Mouse (Mus musculus): ENCODE measurements at regions not wholly inside any gene's neighbourhood (a gene's known extent, or its start where the extent isn't known, plus 50 kb on each side); places are given as distances from the start of the nearest gene placed in this dataset.

DNA sequence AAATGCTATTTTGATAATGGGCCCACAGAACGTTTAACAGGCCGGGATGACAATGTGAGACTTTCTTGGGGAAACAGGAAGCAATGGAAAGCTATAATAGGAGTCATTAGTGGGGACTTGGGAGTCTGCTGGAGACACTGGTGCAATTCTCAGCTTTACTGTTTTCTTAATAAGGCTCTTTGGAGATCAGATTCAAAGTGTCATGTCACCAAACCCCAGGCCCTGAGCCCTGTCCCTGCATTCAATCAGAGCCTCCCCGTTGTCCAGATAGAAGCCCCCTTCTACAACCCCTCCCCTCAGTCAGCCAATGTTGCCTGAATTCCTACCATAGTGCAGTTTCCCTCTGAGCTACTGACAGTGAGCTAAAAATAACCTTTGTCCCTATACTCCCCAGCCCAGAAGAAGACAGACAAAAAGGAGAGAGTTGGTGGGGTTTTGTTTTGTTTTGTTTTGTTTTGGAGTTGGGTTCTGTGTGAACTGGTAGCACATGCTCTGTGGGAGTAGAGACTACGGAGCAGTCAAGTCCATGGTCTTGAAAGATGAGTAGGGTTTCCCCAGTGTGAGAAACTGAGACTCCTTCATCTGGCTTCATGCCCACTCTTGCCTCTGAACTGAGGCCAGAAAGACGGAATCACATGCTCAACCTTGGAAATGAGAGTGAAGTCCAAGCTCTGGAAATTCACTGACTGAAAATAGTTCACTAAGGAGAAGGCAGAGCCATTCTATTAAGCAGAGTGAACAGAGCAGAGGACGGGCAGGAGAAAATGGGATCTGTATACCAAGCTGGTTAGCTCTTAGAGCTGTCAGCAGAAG lies 267.3 kb downstream of the Gm826 start:
- DNase-seq (ENCODE audit: low spot score) = no peak

DNA sequence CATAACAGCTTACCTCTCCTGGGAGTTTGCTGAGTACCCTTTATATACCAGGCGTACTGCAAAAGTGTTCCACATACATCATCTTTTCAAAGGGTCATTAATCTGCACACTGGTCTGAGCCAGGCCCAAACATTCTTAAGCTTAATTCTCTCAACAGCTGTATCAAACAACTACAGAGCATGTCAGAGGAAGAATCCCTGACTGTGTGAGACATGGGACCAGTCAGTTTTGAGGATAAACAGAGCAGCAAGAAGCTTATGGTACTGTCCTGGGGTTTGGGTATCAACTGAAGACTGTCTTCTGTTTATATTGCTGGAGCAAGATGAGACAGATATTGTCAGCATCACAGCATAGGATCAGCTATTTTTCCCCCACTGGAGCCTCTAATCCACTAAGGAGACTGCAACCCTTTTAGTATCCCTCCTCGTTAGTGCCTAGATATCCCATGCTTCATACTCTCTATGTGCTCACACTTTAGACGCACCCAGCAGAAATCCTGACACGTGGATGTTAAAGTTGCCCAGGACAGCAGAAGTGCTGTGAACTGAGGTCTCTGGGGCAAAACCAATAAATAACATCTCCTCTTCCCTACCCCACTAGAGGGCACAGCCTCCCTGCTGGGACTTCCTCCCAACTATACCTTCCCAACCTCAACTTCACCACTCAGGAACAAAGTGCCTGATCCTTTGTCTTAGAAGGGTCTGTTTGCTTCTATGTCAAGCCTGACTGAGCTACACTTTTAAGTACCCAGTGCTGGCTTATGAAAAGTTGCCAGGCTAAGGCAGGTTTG lies 271.6 kb downstream of the Gm826 start:
- DNase-seq (ENCODE audit: low spot score) = no peak

DNA sequence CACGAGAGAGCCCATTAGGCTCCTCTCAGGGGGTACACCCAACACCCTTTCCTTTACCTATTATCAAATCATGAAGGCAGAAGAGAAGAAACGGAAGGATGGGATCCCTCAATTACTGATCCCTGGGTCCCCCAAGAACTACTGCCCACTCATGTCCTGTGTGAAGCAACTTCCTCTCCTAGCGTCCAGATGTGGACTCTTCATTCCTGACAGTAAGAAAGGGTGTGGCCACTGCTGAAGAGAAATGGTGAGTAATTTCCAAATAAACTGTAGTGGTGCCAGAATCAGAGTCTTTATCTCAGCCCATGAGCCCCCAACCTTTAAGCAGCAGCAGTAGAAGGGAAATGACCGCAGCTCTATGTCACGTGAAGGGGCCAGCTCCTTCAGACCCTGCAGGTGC lies 273.9 kb downstream of the Gm826 start:
- DNase-seq (ENCODE audit: low spot score) = no peak

DNA sequence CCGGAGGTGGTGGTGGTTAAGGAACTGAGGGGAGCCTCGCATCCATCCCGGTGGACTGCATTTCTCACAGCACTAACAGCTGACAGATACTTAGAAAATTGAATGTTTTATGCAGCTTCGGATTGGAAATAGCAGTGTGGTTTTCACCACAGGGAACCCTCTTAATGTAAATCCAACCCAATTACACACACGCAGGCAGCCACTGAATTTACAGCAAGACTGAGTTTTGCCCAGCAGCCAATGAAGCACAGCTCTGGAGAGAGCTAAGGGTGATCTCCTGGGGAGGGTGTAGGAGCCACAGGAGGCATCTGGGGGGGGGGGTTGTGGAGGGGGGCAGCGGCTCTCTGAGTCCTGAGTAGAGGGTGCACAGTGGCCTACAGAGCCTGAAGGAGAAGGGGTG lies 276.8 kb downstream of the Gm826 start:
- DNase-seq (ENCODE audit: low spot score) = no peak

DNA sequence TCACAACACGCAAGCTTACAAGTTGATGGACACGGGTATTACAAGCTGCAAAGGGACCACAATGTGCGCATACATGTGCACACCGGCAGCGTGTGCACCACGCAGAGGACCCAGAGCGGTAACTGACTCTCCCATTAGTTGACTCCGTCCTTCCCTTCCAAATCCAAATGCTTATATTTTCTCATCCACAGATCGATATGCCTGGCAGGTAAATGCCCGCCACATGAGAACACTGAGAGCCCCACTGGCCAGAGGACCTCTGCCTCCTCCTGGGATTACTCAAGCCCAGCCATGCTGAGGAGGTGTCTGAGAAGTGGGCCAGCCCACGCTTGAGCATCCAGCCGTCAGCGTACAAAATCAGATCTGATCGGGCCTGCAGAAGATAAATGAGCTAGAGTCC lies 279.6 kb downstream of the Gm826 start:
- DNase-seq (ENCODE audit: low spot score) = no peak

DNA sequence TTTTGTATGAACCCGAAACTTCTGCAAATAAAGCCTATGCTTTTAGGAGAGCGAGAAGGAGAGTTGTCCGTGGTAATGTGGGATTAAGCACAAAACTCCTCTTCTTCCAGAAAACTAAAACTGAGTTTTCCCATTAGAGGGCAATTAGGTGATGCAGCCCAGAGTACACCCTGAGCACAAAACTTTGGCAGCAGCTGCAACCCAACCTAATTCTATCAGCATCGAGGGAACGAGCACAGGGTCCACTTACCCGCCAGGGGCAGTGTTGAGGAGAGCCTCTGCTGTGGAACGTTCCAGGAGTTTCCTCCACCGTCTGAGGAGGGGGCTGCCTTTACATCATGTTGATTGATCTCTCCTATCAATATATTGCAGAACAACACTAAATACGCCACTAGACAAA lies 285.7 kb downstream of the Gm826 start:
- no peak for DNase-seq (ENCODE audit: low spot score)

DNA sequence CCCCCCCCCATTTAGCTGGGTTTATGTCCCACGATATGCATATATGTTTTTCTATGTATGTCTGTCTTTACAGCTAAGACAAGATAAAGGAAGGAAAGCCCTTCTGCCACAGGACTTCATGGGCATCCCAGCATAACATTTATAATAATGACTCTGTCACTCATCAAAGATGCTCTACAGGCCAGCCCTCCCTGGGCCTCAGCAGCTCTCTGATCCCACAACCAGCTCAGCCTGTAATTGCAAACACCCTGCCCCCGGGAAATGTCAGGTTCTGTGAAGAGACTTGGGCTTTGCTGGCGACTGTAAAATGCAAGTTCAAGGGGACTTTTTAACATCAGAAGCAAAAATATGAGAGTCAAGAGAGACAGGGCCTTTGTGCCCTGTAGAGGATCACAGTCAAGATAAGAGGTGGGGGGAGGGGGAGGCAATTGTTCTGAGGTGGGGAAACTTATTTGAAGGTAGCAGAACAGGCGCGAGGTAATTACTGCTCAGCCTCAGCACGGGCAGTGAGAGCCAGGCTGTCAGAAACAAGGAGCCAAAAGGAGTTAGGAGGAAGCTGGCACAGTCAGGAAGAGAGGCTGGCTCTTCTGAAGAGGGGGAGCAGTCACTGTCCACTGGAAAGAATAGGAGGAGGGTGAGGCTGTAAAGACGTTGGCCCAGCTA lies 286.9 kb downstream of the Gm826 start:
- no peak for DNase-seq (ENCODE audit: low spot score)

DNA sequence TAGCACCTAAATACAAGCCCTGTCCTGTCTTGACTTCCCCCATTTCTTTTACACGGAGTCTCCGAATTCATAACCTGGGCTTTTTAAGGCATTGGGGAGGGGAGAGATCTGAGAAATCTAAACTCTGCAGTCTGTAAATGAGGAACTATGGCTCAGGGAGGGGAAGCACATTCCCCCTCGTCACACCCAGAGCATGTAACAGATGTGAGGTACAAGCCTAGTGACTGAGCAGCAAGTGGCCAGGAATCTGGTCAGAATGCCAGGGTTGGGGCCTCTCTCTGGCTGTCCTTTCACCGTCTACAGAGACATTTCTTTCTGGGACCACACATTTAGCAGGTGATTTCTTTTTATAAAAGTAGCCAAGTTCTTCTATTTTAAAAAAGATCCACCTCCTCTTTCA lies 289.4 kb downstream of the Gm826 start:
- DNase-seq (ENCODE audit: low spot score) = no peak

DNA sequence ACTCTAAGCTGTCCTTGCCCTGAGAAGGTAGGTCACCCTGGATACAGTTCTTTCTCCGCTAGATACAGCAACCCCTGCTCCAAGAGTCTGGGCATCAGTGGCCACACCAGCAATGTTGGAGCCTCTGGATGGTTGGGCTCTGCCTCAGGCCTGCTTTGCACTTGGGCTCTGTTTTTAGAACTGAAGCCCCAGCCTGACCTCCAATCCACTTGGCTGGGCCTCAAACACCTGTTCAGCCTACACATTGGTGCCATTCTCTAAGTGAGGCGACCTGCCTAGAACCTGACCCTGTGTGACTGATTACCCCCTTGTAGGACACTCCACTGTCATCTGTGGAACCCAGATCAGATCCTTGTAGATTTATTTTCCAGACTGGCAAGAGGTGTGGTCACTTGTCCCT lies 289.8 kb downstream of the Gm826 start:
- no peak for DNase-seq (ENCODE audit: low spot score)

DNA sequence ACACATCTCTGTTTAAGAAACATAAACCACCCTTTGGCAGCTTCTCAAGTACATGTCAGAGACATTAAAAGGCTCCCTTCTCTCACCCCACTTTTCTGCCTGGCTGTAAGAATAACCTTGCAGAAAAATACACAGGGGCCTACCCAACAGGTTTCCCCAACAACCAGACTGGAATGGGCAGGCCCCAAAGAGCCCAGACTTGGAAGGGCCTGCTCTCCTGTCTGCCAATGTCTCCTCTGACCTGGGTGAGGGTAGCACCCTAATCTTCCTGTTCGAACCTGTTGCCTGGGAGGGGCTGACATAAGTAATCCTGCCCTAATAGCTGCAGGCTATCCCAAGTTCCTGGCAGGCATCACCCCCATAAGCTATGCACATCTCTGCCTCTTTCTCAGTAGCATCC lies 304.5 kb downstream of the Gm826 start:
- DNase-seq (ENCODE audit: low spot score) = no peak

DNA sequence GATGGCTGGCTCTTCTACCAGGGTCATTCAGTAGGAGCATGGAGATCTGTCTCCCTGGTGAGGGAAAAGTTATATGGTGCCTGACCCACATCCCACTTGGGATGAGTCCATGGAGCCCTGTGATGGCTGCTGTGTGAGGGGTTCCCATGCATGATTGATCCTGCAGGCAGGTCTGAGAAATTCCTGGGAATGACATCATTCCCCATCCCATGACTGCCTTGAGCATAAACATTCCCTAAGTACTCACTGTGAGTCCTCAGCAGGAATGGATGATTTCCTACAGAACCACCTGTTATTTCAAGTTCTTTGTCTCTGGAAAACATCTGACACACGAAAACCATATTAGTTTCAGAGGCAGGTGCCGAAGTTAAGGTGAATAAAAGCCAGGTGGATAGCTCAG lies 305.5 kb downstream of the Gm826 start:
- no peak for DNase-seq (ENCODE audit: low spot score)

DNA sequence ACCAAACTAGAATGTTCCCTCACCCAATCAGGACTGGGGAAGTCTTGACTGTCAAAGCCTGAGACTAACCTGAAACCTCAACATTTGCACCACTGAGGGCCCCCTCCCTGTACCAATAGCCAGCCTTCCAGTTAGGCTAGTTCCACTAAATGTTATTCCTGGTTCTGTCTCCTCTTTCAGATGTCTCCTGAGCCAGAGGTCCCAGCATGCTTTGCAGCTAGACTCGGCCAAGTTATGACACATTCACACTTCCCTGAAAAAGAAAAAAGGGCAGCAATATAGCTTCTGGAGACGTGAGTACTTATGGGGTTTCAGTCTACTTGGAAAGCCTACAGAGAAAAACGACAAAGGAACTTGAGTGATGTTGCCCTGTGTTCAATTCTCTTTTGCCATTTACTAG lies 308.1 kb downstream of the Gm826 start:
- DNase-seq (ENCODE audit: low spot score) = no peak

DNA sequence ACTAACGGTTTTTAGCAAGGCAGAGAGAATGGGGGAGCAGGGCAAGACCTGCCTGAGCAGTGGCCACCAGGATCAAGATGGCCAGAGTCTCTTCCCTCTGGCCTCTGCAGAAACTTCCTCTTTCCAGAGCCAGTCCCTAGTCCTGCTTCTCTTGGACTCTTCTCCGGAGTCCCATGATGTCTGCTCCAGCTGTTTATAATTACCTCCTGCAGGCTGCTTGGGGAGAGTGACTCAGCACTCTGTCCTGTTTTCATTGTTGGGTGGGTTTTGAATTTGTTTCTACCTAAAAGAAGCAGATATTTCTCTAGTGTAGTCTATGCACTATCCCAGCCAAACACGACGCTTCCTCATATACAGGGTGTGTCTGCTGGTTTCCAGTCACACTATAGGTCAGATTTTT lies 312.4 kb downstream of the Gm826 start:
- no peak for DNase-seq (ENCODE audit: low spot score)

DNA sequence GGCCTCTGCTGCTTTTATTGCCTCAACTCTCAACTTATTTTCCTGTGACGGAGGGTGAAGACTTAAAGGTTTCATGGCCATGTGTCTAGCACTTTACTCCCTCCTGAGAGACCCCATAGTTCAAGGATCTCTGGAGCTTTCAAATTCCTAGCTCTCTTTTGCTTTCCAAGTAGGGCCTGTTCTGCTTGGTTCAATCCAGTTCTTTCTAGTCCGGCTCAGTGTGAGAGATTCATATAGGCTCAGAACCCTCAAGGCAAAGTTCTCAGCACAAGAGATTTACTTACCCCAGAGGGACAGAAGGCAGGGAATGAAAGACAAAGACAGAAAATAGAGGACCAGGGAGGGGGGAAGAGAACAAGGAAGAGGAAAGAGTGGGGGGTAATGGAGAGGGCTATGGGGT lies 313.1 kb downstream of the Gm826 start:
- no peak for DNase-seq (ENCODE audit: low spot score)

DNA sequence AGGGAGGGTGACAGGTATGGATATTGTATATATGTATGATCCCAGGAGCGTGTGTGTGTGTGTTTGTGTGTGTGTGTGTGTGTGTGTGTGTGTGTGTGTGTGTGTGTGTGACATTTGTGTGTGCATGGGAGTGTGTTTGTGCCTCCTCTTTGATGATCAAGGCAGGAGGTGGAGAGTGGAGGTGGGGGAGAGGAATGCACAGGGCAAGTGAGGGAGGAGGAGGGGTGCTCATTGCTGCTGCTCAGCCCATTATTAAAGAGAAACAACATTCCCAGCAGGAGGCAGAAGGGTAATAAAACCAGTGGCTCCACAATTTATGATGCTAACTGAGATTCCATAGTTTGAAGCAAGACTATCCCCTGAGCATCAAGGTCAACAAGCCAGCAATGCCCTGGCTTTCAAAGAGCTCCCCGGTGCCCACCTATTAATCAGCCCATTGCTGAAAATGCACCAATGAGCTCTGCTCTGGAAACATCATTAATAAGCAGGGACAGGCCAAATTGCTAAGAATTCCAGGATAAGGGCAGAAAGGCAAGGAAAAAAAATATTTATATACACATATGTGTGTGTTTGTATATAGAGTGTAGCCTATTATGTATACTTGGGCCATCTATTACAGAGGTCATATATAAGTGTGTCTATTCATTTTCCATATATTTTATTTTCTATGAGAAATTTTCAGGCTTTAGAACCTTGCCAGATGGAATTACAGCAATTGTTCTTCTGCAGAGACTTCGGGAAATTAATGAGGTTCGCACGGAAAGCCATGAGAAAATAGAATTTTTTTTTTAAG lies 316.7 kb downstream of the Gm826 start:
- no peak for DNase-seq (ENCODE audit: low spot score)

DNA sequence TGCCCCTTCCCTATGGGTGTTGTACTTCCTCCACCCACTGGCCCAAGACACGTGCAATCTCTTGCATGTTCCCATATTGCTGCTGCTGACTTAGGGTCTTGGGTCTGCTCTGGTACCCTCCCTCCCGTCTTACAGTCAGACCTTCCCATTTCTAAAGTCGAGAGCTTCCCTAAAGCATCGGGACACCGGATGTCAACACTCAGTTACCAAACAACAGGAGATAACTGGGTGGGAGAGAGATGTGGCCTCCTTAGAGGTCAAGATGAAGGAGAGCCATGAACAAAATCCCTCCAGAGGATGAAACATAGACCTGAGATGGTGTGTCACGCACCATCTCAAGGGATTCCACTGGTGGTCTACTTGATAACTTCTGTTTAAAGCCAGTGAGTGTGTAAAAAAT lies 322.5 kb downstream of the Gm826 start:
- no peak for DNase-seq (ENCODE audit: low spot score)

DNA sequence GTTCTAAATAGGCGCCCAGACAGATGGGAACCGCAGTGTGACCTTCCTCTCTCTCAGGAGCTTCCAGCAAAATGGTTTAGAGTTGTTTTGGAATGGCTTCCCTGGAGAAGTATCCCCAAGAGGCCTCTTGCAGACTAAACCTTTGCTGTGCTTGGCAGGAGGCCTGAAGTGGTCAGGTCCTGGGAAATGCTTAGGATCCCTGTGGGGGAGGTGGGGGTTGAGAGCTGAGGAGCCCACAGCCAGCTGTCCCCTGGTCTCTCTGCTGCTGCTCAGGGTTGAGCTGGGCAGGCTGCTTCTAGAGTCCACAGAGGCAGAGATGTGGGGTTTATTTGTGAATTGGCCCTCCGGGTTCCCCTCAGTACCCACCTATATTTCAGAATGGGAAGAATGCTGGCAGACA lies 331.3 kb downstream of the Gm826 start:
- DNase-seq (ENCODE audit: low spot score) = no peak

DNA sequence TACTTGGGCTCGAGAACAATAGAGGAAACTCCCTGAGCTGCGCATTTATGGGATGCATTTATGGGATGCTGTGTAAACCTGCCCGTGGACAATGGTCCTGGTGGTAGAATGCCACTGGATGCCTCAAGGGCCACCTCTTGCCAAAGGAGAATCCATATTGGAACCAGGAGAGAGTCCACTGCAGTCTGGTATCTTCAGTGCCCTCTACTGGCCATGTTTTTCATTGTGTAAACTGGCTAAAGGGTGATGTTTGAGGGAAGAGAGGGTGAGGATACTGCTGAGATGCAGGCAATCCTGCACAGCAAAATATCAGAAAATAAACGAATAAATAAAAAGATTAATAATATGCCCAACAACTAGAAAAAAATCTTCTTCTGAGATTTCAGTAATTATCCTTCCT lies 333.5 kb downstream of the Gm826 start:
- DNase-seq (ENCODE audit: low spot score) = no peak

DNA sequence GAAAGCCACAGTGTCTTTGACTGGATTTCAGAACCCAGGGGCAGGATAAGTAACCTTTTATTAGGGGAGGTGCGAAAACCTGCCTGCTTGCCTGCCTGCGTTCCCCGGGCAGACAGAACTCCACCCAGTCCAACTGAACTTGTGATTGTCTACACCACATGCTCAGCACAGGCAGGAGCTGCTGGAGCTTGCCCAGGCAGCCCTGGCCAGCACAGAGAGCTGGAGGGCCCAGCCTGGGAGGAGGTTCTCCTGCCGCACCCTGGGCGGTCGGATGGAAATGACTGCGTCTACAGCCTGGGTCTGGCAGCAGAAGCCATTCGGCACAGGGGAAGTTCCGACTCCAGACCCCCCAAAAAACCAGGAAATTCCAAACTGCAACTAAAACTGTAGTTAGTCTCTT lies 336.6 kb downstream of the Gm826 start:
- DNase-seq (ENCODE audit: low spot score) = no peak

DNA sequence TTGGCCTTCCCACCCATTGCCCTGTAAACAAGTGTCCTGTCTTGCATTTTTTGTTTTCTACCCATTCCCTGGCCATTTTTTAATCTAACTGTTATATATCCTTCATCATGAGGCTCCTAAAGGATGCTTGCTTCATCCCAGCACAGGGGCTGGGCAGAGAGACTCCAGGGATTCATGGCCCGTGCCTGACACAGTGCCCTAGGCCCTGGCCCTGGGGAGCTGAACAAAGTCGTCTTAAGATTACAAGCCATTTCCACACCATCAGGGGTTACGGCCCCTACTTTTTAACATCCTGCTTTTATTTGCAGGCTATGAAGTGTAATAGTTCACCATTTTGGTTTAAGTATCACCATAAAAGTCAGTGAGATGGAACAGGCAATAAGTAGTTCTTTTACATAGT lies 339.5 kb downstream of the Gm826 start:
- DNase-seq (ENCODE audit: low spot score) = no peak

DNA sequence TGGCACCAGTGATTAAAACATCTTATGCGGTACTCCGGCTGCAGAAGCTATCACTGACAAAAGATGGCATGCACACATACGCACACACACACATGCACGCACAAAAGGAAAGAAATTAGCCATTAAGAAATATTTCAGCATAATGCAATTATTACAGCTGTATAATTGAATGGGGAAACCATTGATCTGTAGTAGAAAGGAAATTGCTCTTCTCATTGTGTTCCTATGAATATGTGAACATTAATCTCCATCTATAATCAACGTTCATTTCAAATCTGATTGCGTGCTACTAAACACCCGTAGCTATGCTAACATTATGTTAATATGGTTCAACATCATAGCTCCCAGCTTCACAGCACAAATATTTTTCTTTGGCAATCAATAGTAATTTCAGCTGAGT lies 347.2 kb downstream of the Gm826 start:
- no peak for DNase-seq (ENCODE audit: low spot score)

DNA sequence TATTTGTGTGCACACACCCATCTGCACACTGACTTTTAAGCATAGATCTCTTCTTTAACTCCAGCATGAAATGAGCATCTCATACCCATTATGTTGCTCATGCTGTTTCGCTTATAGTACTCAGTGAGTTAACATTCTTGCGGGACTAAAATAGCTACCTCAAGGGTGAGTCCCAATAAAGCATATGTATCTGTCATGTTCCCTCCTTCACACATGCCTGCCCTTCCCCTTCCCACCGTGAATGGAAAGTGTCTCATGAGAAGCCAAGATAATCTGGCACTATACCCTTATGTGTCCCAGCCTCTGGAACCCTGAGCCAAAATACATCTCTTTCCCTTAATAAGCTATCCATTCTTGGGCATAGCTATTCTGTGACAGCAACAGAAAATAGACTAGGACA lies 352.3 kb downstream of the Gm826 start:
- no peak for DNase-seq (ENCODE audit: low spot score)

Data from testis, postnatal 14 days (tissue).